Mouse (Mus musculus) kidney, postnatal 0 days (tissue): ENCODE data around the gene L2hgdh. TPM values are rescaled to one million over a fixed set of nuclear protein-coding genes. Genes with fewer than 3 reads are reported as not detected.

Experiments used
- ATAC-seq: fragments of 200-750 bp; cut with Nextera tagmentation; replicated peaks from 2 replicates; pipeline ENCODE4 v1.8.0; 2017; ENCODE audit warnings: low read depth, moderate number of reproducible peaks, moderate TSS enrichment, moderate library complexity; ENCODE audit not compliant: low FRiP score
- DNase-seq: peaks from one replicate; pipeline ENCODE4 v3.0.0-alpha.2; 2016; ENCODE audit warnings: low spot score
- H3K27ac ChIP-seq: fragments of 300-500 bp; sonication (generic); 2 replicates; pipeline ENCODE4 v1.5.1; 2014; ENCODE audit warnings: mild to moderate bottlenecking
- H3K27me3 ChIP-seq: fragments of 300-500 bp; sonication (generic); 2 replicates; pipeline ENCODE4 v1.6.1; 2014; ENCODE audit warnings: low read length, mixed read lengths; ENCODE audit not compliant: insufficient read depth
- H3K36me3 ChIP-seq: fragments of 300-500 bp; sonication (generic); 2 replicates; pipeline ENCODE4 v1.6.1; 2014; ENCODE audit warnings: low read length, mixed read lengths; ENCODE audit not compliant: insufficient read depth
- H3K4me1 ChIP-seq: fragments of 300-500 bp; sonication (generic); replicated peaks from 2 replicates; pipeline ENCODE4 v1.6.1; 2014; ENCODE audit warnings: antibody characterized with exemption, low read length, mixed read lengths; ENCODE audit not compliant: insufficient read depth
- H3K4me2 ChIP-seq: fragments of 300-500 bp; sonication (generic); 2 replicates; pipeline ENCODE4 v1.6.1; 2014; ENCODE audit warnings: mild to moderate bottlenecking, low read length, moderate library complexity, mixed read lengths
- H3K4me3 ChIP-seq: fragments of 300-500 bp; sonication (generic); replicated peaks from 2 replicates; pipeline ENCODE4 v1.5.1; 2014; ENCODE audit warnings: low read depth, low read length
- H3K9ac ChIP-seq: fragments of 300-500 bp; sonication (generic); 2 replicates; pipeline ENCODE4 v1.6.1; 2014; ENCODE audit warnings: low read depth, low read length
- H3K9me3 ChIP-seq: fragments of 300-500 bp; sonication (generic); replicated peaks from 2 replicates; pipeline ENCODE4 v1.6.1; 2016; ENCODE audit warnings: low read length, inconsistent platforms, mixed read lengths
- CTCF ChIP-seq: IDR thresholded peaks from 2 replicates; pipeline ENCODE4 v1.5.1; 2016; ENCODE audit warnings: antibody characterized with exemption, low read depth, mild to moderate bottlenecking, moderate library complexity
- WGBS: fragments of 180-500 bp; shearing (Covaris S2); extraction: QIAGEN DNeasy Blood & Tissue Kit; methylation state at CpG from one replicate; pipeline ENCODE4 v1.1.7; 2014; 5-methylcytosine and 5-hydroxymethylcytosine counted together
- polyA plus RNA-seq: library from polyadenylated mRNA; unstranded; fragments of >200 nt; fragmentation: Nextera tagmentation; extraction: Ambion mirVana; gene quantifications from 2 replicates; pipeline ENCODE4 v1.2.1, GENCODE M21; 2015

Gene L2hgdh
- polyA plus RNA-seq, 1 experiment from 2014 or later, result 20.0 TPM

DNA sequence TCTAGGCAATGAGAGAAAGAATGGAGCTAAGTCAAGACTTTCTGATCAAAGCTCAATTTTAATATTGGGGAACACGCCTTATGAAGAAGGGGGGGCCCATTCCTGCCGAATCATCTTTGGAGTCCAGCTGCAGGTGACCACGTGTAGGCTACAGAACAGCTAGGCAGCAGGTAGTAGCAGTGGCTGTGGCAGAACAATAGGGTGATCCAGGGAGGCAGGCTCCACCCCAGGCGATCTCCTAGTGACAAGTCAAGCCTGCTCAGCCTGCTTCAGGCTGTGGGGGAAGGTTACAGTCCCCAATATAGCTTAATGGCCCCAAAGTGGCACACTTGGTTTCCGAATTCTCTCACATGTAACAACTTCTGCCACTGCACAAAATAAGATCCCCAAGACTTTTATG lies 7.5 kb upstream of the L2hgdh start:
- 54% methylated on average over 5 of the region's 5 CpGs for WGBS
- Histone ChIP-seq H3K4me2 (no peak overlapping the region), H3K4me1 (no peaks in the 10 kb centered on the region), H3K4me3 (no peak overlapping the region), H3K9ac (no peak overlapping the region), H3K27me3 (no peaks in the 10 kb centered on the region), H3K27ac (no peak overlapping the region), H3K9me3 (no peaks in the 10 kb centered on the region), H3K36me3 (no peaks in the 10 kb centered on the region)
- no peak for TF ChIP-seq CTCF
- DNase-seq (no peak), ATAC-seq (no peak)

DNA sequence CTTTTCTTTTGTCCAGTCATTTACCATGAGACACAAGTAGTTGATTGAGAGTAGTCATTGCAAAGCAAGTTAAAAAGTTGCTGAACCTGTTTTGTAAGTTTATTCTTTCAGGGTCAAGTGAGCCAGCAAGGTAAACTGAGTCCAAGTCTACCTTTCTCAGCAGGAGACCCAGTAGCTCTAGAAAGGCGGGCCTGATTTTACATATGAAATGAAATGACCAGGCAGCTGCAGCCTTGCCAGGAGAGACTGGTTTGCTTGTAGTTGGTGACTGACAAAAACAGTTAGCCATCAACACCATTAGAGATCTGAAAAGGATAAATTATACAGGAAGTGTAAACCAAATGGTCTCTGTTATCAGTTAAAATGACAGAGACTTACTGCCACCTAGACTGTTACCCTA lies 5.6 kb upstream of the L2hgdh start:
- TF ChIP-seq CTCF, result no peak
- no peak for ATAC-seq
- Histone ChIP-seq H3K4me1 (no peaks in the 10 kb centered on the region), H3K9ac (no peak overlapping the region), H3K9me3 (no peaks in the 10 kb centered on the region), H3K36me3 (no peaks in the 10 kb centered on the region), H3K4me2 (no peak overlapping the region), H3K27me3 (no peaks in the 10 kb centered on the region), H3K27ac (no peak overlapping the region), H3K4me3 (no peak overlapping the region)
- DNase-seq, result no peak
- WGBS, result 97% methylated on average over 1 of the region's 1 CpGs

DNA sequence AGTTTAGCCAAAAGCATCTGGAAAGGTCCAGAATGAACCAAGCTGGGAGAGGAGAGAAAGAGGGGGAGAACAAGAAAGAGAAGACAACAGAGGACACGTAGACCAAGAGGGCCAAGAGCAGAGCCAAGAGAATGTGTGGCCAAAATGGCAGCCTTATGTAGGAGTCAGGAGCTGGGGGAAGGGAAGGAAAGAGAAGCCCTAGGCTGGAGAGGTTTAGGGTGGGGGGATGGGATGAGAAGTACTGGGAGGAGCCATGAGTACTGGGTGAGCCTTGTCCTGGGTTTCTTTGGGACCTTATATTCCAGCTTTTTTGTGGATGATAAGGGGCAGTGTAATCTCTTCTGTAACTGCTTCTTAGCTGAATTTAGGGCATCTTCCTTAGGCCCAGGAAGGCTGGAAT lies 4.6 kb upstream of the L2hgdh start:
- Histone ChIP-seq H3K36me3 (no peaks in the 10 kb centered on the region), H3K27ac (no peak overlapping the region), H3K4me3 (no peak overlapping the region), H3K4me1 (no peaks in the 10 kb centered on the region; the same call in 1 of the 2 replicates), H3K4me2 (no peak overlapping the region), H3K9me3 (no peaks in the 10 kb centered on the region), H3K9ac (no peak overlapping the region), H3K27me3 (no peaks in the 10 kb centered on the region)
- ATAC-seq (no peak), DNase-seq (no peak)
- WGBS, result 92% methylated on average over 1 of the region's 1 CpGs
- no peak for TF ChIP-seq CTCF

- no peak for DNase-seq
- Histone ChIP-seq H3K4me2 (peak overlapping the region; percentile 92), H3K27me3 (no peaks in the 10 kb centered on the region), H3K9me3 (no peaks in the 10 kb centered on the region), H3K36me3 (no peaks in the 10 kb centered on the region), H3K27ac (peak overlapping the region; percentile 91), H3K4me1 (no peaks in the 10 kb centered on the region; the same call in 1 of the 2 replicates), H3K4me3 (peak overlapping the region; percentile 67), H3K9ac (peak overlapping the region; percentile 73)
- ATAC-seq, result peak; percentile 18; the same call in 1 of the 2 replicates
- no peak for TF ChIP-seq CTCF
- WGBS, result 3% methylated on average over 24 of the region's 24 CpGs
Measured at GRCm38 (mm10) chr12:69724018-69724710, 509 bp downstream of the L2hgdh start.

- H3K4me3 ChIP-seq, result no peak overlapping the region
- no peak for ATAC-seq
- WGBS, result 56% methylated on average over 2 of the region's 2 CpGs
- DNase-seq, result no peak
- no peaks in the 10 kb centered on the region for H3K9me3 ChIP-seq
- TF ChIP-seq CTCF, result no peak
- no peak overlapping the region for H3K27ac ChIP-seq
- no peaks in the 10 kb centered on the region; the same call in 1 of the 2 replicates for H3K4me1 ChIP-seq
- no peaks in the 10 kb centered on the region for H3K36me3 ChIP-seq
- H3K27me3 ChIP-seq, result no peaks in the 10 kb centered on the region
- H3K9ac ChIP-seq, result no peak overlapping the region
- H3K4me2 ChIP-seq, result peak overlapping the region; percentile 92
Measured at GRCm38 (mm10) chr12:69723376-69723775, 1.3 kb downstream of the L2hgdh start.

DNA sequence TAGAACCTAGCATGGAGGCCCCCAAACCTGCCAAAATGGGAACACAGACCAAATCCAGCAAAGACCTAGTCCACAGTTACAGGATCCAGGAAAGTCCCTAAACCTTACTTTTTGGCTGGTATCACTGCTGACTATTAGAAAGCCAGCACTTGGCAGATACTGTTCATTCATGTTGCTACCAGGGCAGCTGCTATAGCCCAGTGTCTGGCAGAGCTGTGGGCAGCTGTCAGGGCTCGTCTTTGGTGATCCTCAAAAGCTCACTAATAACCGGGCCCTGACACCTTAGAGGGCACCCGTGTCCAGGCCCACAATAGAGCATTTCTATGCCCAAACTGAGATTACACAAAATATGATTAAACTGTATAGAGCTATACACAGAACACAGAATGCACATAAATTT lies 1.8 kb downstream of the L2hgdh start:
- H3K9ac ChIP-seq, result no peak overlapping the region
- H3K4me2 ChIP-seq, result no peak overlapping the region
- H3K27me3 ChIP-seq, result no peaks in the 10 kb centered on the region
- no peak for TF ChIP-seq CTCF
- WGBS, result 97% methylated on average over 3 of the region's 3 CpGs
- ATAC-seq, result no peak
- H3K4me1 ChIP-seq, result no peaks in the 10 kb centered on the region; the same call in 1 of the 2 replicates
- H3K27ac ChIP-seq, result no peak overlapping the region
- no peaks in the 10 kb centered on the region for H3K9me3 ChIP-seq
- H3K36me3 ChIP-seq, result no peaks in the 10 kb centered on the region
- no peak for DNase-seq
- no peak overlapping the region for H3K4me3 ChIP-seq

DNA sequence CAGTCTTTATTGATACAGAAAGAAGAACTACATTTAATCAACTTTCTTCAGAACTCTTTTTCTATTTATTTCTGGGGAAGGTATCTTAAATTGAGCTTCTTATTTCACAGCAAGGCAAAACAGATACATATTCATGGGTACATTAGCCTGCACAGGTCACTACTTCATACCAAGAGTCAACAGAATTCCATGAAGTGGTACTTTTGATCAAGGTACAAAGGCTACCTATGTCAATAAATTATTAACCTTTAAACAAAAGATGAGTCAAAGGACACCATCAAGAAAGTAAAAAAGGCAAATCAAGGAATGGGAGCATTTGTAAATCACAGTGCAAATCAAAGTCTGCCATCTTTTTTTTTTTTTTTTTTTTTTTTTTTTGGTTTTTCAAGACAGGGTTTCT lies 11.0 kb downstream of the L2hgdh start:
- Histone ChIP-seq H3K9ac (no peak overlapping the region), H3K27me3 (no peaks in the 10 kb centered on the region), H3K9me3 (no peaks in the 10 kb centered on the region), H3K4me3 (no peak overlapping the region), H3K4me2 (no peak overlapping the region), H3K4me1 (no peaks in the 10 kb centered on the region), H3K27ac (no peak overlapping the region), H3K36me3 (0 out of 2 replicates have a peak, but pooled peaks cover 6% of the 10 kb centered on the region)
- ATAC-seq (no peak), DNase-seq (peak; percentile 21)
- no peak for TF ChIP-seq CTCF
